Mouse (Mus musculus): ENCODE data around the gene Rhobtb3. TPM values are rescaled to one million over a fixed set of nuclear protein-coding genes. Genes with fewer than 3 reads are reported as not detected.

Gene Rhobtb3
- polyA plus RNA-seq, 1 experiment from 2014 or later = 27.4 TPM

Other genes starting within 250 kb of the Rhobtb3 start
- gene Ell2, start 237.2 kb downstream of the Rhobtb3 start, polyA plus RNA-seq (2016; fragmentation: Nextera tagmentation; extraction: Ambion mirVana) = 9.6 and 12.5 TPM in 2 replicates
- 50.6 and 74.5 TPM in 2 replicates for gene Glrx, start 104.1 kb downstream of the Rhobtb3 start, polyA plus RNA-seq (2016; fragmentation: Nextera tagmentation; extraction: Ambion mirVana)
- 0.28 and 0.34 TPM in 2 replicates for gene Spata9, start 23.2 kb upstream of the Rhobtb3 start, polyA plus RNA-seq (2016; fragmentation: Nextera tagmentation; extraction: Ambion mirVana)
- 36.2 and 37.0 TPM in 2 replicates for gene Rfesd, start 74.8 kb upstream of the Rhobtb3 start, polyA plus RNA-seq (2016; fragmentation: Nextera tagmentation; extraction: Ambion mirVana)
- gene Gpr150, start 113.1 kb upstream of the Rhobtb3 start, polyA plus RNA-seq (2016; fragmentation: Nextera tagmentation; extraction: Ambion mirVana) = 0.72 and 0.80 TPM in 2 replicates
- gene Arsk, start 154.7 kb upstream of the Rhobtb3 start, polyA plus RNA-seq (2016; fragmentation: Nextera tagmentation; extraction: Ambion mirVana) = 2.7 and 3.8 TPM in 2 replicates
- 10.8 and 11.0 TPM in 2 replicates for gene Ttc37, start 154.8 kb upstream of the Rhobtb3 start, polyA plus RNA-seq (2016; fragmentation: Nextera tagmentation; extraction: Ambion mirVana)